8 mouse cellular contexts compared by ENCODE assay signal in the genomic region with DNA sequence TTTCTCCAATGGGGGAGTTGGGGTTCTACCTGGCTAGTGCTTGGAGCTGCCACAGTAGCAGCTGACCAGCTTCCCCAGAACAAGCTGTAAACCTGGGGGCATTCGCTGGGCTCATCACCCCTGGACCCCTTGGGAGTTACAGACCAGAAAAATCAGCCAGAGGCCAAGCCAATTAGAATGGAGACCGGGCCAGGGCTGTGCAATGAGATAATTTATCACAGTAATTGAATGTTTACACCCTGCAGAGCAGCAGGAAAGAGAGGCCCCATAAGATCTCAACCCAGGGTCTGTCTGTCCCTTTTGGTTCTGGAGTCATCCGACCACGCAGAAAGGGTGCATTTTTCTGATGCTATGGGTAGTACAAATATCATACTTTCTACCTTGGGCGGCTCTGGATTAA. TPM values are rescaled to one million over a fixed set of nuclear protein-coding genes. Genes with fewer than 3 reads are reported as not detected.
DNase-seq lines count a peak whose midpoint lies in the region; ATAC-seq and TF ChIP-seq lines count a peak whose summit lies in the region.

No protein-coding gene starts in this region.

- no peak for ATAC-seq in G1E (ENCODE audit: extremely low read depth, insufficient number of reproducible peaks, low FRiP score, poor library complexity, severe bottlenecking)
- no peak for ATAC-seq in heart, postnatal 0 days (ENCODE audit: insufficient read depth, low read depth)

- no peaks in the 10 kb centered on the region for H3K27me3 ChIP-seq in heart, embryonic 10.5 days (ENCODE audit: insufficient read depth, poor library complexity, severe bottlenecking)
- no peaks in the 10 kb centered on the region for H3K27me3 ChIP-seq in G1E (ENCODE audit: insufficient read depth, low read length)
- H3K27me3 ChIP-seq in heart, postnatal 0 days (ENCODE audit: control insufficient read depth, insufficient read depth, low read length) = no peaks in the 10 kb centered on the region
- peaks cover 13% of the 10 kb centered on the region; the same call in 1 of the 2 replicates for H3K27me3 ChIP-seq in midbrain, embryonic 10.5 days (ENCODE audit: low read depth, poor library complexity, severe bottlenecking)

- H3K4me3 ChIP-seq in heart, embryonic 10.5 days = peak overlapping the region; percentile 80
- H3K4me3 ChIP-seq in G1E (ENCODE audit: low read depth, low read length) = peak overlapping the region; percentile 81
- peak overlapping the region; percentile 81 for H3K4me3 ChIP-seq in heart, postnatal 0 days (ENCODE audit: low read depth, low read length)
- H3K4me3 ChIP-seq in midbrain, embryonic 10.5 days = peak overlapping the region; percentile 82

- 0 out of 2 replicates have a peak overlapping the region, but pooled peaks have one; percentile 95 for H3K9ac ChIP-seq in heart, postnatal 0 days (replicated peaks; ENCODE audit: low read depth, low read length)

- DNase-seq in heart, embryonic 10.5 days (ENCODE audit: low spot score) = no peak
- DNase-seq in heart, adult 9 months (ENCODE audit: low spot score in 2 of 2) = no peak
- no peak for DNase-seq in G1E (ENCODE audit: low spot score)
- DNase-seq in heart, postnatal 0 days (ENCODE audit: low spot score) = no peak
- no peak for DNase-seq in midbrain, embryonic 10.5 days (ENCODE audit: low spot score)
- no peak for DNase-seq in left cerebral cortex, adult 11 months (ENCODE audit: low spot score)
- no peak for DNase-seq in urinary bladder, adult 2 months (ENCODE audit: low spot score)
- DNase-seq in right cerebral cortex, postnatal 4 days = no peak

- H3K9me3 ChIP-seq in heart, embryonic 10.5 days = no peaks in the 10 kb centered on the region
- H3K9me3 ChIP-seq in G1E (replicated peaks) = peaks cover 8% of the 10 kb centered on the region
- no peaks in the 10 kb centered on the region for H3K9me3 ChIP-seq in heart, postnatal 0 days (replicated peaks; ENCODE audit: control insufficient read depth, low read length)
- no peaks in the 10 kb centered on the region; the same call in 1 of the 2 replicates for H3K9me3 ChIP-seq in midbrain, embryonic 10.5 days (replicated peaks)

- H3K4me1 ChIP-seq in heart, embryonic 10.5 days = peaks cover 93% of the 10 kb centered on the region
- H3K4me1 ChIP-seq in G1E (ENCODE audit: insufficient read depth, low read depth, low read length) = peaks cover 82% of the 10 kb centered on the region
- H3K4me1 ChIP-seq in heart, postnatal 0 days (ENCODE audit: control insufficient read depth, insufficient read depth) = peaks cover 59% of the 10 kb centered on the region
- H3K4me1 ChIP-seq in midbrain, embryonic 10.5 days = peaks cover 100% of the 10 kb centered on the region

- H3K4me2 ChIP-seq in heart, postnatal 0 days (ENCODE audit: low read depth, low read length) = peak overlapping the region; percentile 100

- WGBS in heart, embryonic 10.5 days = 26% methylated on average over 5 of the region's 5 CpGs
- WGBS in heart, postnatal 0 days = 53% methylated on average over 5 of the region's 5 CpGs
- 31% methylated on average over 5 of the region's 5 CpGs for WGBS in midbrain, embryonic 10.5 days

- peaks cover 6% of the 10 kb centered on the region for H3K36me3 ChIP-seq in heart, embryonic 10.5 days
- H3K36me3 ChIP-seq in G1E (replicated peaks) = peaks cover 73% of the 10 kb centered on the region
- H3K36me3 ChIP-seq in heart, postnatal 0 days (replicated peaks; ENCODE audit: control insufficient read depth, insufficient read depth, low read length) = no peaks in the 10 kb centered on the region
- peaks cover 9% of the 10 kb centered on the region for H3K36me3 ChIP-seq in midbrain, embryonic 10.5 days

- no peak for TF ChIP-seq EP300 in heart, postnatal 0 days (IDR thresholded peaks at IDR 0.05; ENCODE audit: low read depth)

- H3K27ac ChIP-seq in heart, embryonic 10.5 days = peak overlapping the region; percentile 98
- H3K27ac ChIP-seq in heart, postnatal 0 days (ENCODE audit: low read depth) = no peak overlapping the region
- peak overlapping the region; percentile 95; the same call in 1 of the 2 replicates for H3K27ac ChIP-seq in midbrain, embryonic 10.5 days (replicated peaks)

- TF ChIP-seq CTCF in G1E (IDR thresholded peaks at IDR 0.05; ENCODE audit: low read depth, low read length) = no peak
- TF ChIP-seq CTCF in heart, postnatal 0 days (IDR thresholded peaks at IDR 0.05; ENCODE audit: low read depth) = no peak

RNA-seq across cellular contexts. Expression of a gene that starts 26.9 kb away (rescaled TPM):
- polyA plus RNA-seq in heart, embryonic 10.5 days (2016; fragmentation: Nextera tagmentation; extraction: Ambion mirVana) = 8.0 and 10.5 TPM in 2 replicates
- total RNA-seq in G1E (2014; fragmentation: Nextera tagmentation) (66.7 and 72.7 TPM in 2 replicates), G1E (2017) (21.0 and 21.4 TPM in 2 replicates)
- polyA plus RNA-seq in G1E (2012) = 125 and 140 TPM in 2 replicates
- 13.5 and 14.5 TPM in 2 replicates for total RNA-seq in heart, postnatal 0 days (2014; rRNA removed; ENCODE audit: low replicate concordance)
- polyA plus RNA-seq in heart, postnatal 0 days (2015; fragmentation: Nextera tagmentation; extraction: Ambion mirVana) = 3.5 and 3.6 TPM in 2 replicates
- 5.9 and 6.3 TPM in 2 replicates for polyA plus RNA-seq in midbrain, embryonic 10.5 days (2016; fragmentation: Nextera tagmentation; extraction: Ambion mirVana)
- polyA plus RNA-seq in urinary bladder, adult 2 months (2012; rRNA removed) = 11.9 and 16.0 TPM in 2 replicates

RNA-seq across cellular contexts. Expression of a gene that starts 43.5 kb away (rescaled TPM):
- polyA plus RNA-seq in heart, embryonic 10.5 days (2016; fragmentation: Nextera tagmentation; extraction: Ambion mirVana) = 0.71 and 1.1 TPM in 2 replicates
- total RNA-seq in G1E (2014; fragmentation: Nextera tagmentation) = 0.58 and 0.83 TPM in 2 replicates
- total RNA-seq in G1E (2017) = 0.76 and 1.5 TPM in 2 replicates
- polyA plus RNA-seq in G1E (2012) = 0.14 TPM in 2 replicates
- 1.5 TPM in 1 of 2 replicates, not detected in the other for total RNA-seq in heart, postnatal 0 days (2014; rRNA removed; ENCODE audit: low replicate concordance)
- 0.31 and 0.45 TPM in 2 replicates for polyA plus RNA-seq in heart, postnatal 0 days (2015; fragmentation: Nextera tagmentation; extraction: Ambion mirVana)
- polyA plus RNA-seq in midbrain, embryonic 10.5 days (2016; fragmentation: Nextera tagmentation; extraction: Ambion mirVana) = 2.1 and 3.3 TPM in 2 replicates
- 0.19 and 0.34 TPM in 2 replicates for polyA plus RNA-seq in urinary bladder, adult 2 months (2012; rRNA removed)
